In the genomic region with DNA sequence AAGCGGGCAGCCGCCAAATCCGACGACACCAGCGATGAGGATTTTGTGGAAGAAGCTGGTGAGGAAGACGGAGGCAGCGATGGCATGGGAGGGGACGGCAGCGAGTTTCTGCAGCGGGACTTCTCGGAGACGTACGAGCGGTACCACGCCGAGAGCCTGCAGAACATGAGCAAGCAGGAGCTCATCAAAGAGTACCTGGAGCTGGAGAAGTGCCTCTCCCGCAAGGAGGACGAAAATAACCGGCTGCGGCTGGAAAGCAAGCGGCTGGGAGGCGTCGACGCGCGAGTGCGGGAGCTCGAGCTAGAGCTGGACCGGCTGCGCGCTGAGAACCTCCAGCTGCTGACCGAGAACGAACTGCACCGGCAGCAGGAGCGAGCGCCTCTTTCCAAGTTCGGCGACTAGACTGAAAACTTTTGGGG, we compare ENCODE assay signal across 8 mouse cellular contexts. TPM values are rescaled to one million over a fixed set of nuclear protein-coding genes. Genes with fewer than 3 reads are reported as not detected.
DNase-seq lines count a peak whose midpoint lies in the region; ATAC-seq lines count a peak whose summit lies in the region.

No protein-coding gene starts in this region.

- intact Hi-C loops in left cerebral cortex, postnatal 4 days (cut with DNase I) = loop anchor here (5.0 kb wide), 1 partner anchor 40 kb away; no protein-coding TSS in a partner anchor

- peaks cover 14% of the 10 kb centered on the region; the same call in 1 of the 2 replicates for H3K4me1 ChIP-seq in forebrain, embryonic 11.5 days (replicated peaks; ENCODE audit: control insufficient read depth, insufficient read depth, low read length)
- peaks cover 23% of the 10 kb centered on the region for H3K4me1 ChIP-seq in midbrain, embryonic 11.5 days (ENCODE audit: control insufficient read depth, insufficient read depth, low read length)

- DNase-seq in left cerebral cortex, postnatal 4 days = peak; percentile 46
- no peak for DNase-seq in left cerebral cortex, adult 11 months (ENCODE audit: low spot score)
- peak; percentile 51 for DNase-seq in adrenal gland, postnatal 25 days
- DNase-seq in forebrain, embryonic 11.5 days (ENCODE audit: low spot score) = peak; percentile 74
- peak; percentile 57 for DNase-seq in kidney, postnatal 14 days
- peak; percentile 95 for DNase-seq in midbrain, embryonic 11.5 days (ENCODE audit: low spot score, missing footprints)
- DNase-seq in layer of hippocampus, adult 11-12 months (ENCODE audit: low spot score) = no peak
- no peak for DNase-seq in c-Kit-positive CD71-positive TER-119-positive erythroid progenitor cells, embryonic 14.5 days (ENCODE audit: low spot score)

- peak overlapping the region; percentile 49 for H3K4me3 ChIP-seq in forebrain, embryonic 11.5 days (ENCODE audit: low read depth, low read length)
- peak overlapping the region; percentile 64 for H3K4me3 ChIP-seq in midbrain, embryonic 11.5 days (ENCODE audit: low read depth, low read length)

- no peaks in the 10 kb centered on the region for H3K36me3 ChIP-seq in forebrain, embryonic 11.5 days (ENCODE audit: control insufficient read depth, insufficient read depth, low read length)
- no peaks in the 10 kb centered on the region for H3K36me3 ChIP-seq in midbrain, embryonic 11.5 days (ENCODE audit: control insufficient read depth, insufficient read depth, low read length)

- under 1% methylated on average over 38 of the region's 38 CpGs for WGBS in forebrain, embryonic 11.5 days
- WGBS in midbrain, embryonic 11.5 days = 0% methylated on average over 38 of the region's 38 CpGs

- peaks cover 2% of the 10 kb centered on the region; the same call in 1 of the 2 replicates for H3K27me3 ChIP-seq in forebrain, embryonic 11.5 days (ENCODE audit: control insufficient read depth, insufficient read depth, low read length)
- H3K27me3 ChIP-seq in midbrain, embryonic 11.5 days (ENCODE audit: control insufficient read depth, insufficient read depth, low read length) = peaks cover 5% of the 10 kb centered on the region; the same call in 1 of the 2 replicates

- no peaks in the 10 kb centered on the region for H3K9me3 ChIP-seq in forebrain, embryonic 11.5 days (ENCODE audit: control insufficient read depth, low read length)
- no peaks in the 10 kb centered on the region for H3K9me3 ChIP-seq in midbrain, embryonic 11.5 days (ENCODE audit: control insufficient read depth, low read length)

- H3K4me2 ChIP-seq in forebrain, embryonic 11.5 days (ENCODE audit: low read depth, low read length, severe bottlenecking) = peak overlapping the region; percentile 95
- peak overlapping the region; percentile 93 for H3K4me2 ChIP-seq in midbrain, embryonic 11.5 days

- H3K27ac ChIP-seq in forebrain, embryonic 11.5 days (ENCODE audit: low read depth, low read length) = no peak overlapping the region
- no peak overlapping the region for H3K27ac ChIP-seq in midbrain, embryonic 11.5 days (ENCODE audit: low read depth, low read length)

- no peak for ATAC-seq in forebrain, embryonic 11.5 days (replicated peaks; ENCODE audit: low FRiP score)
- ATAC-seq in midbrain, embryonic 11.5 days (ENCODE audit: low FRiP score) = no peak

- H3K9ac ChIP-seq in forebrain, embryonic 11.5 days (ENCODE audit: low read length) = peak overlapping the region; percentile 73
- peak overlapping the region; percentile 70 for H3K9ac ChIP-seq in midbrain, embryonic 11.5 days (ENCODE audit: low read length)

RNA-seq across cellular contexts. Expression of gene Hexim1, which starts 1.6 kb away (rescaled TPM):
- total RNA-seq in left cerebral cortex, postnatal 4 days (2021) = 10 to 100 TPM; 22.9 to 23.2 TPM
- 72.0 and 75.6 TPM in 2 replicates for total RNA-seq in adrenal gland, postnatal 25 days (2021)
- 3.9 and 4.6 TPM in 2 replicates for polyA plus RNA-seq in forebrain, embryonic 11.5 days (2014; fragmentation: Nextera tagmentation; extraction: Ambion mirVana)
- 4.6 and 5.2 TPM in 2 replicates for polyA plus RNA-seq in midbrain, embryonic 11.5 days (2014; fragmentation: Nextera tagmentation; extraction: Ambion mirVana)

RNA-seq across cellular contexts. Expression of gene Hexim2, which starts 14.6 kb away (rescaled TPM):
- 10 to 100 TPM; 19.0 to 24.2 TPM for total RNA-seq in left cerebral cortex, postnatal 4 days (2021)
- 3.9 and 6.2 TPM in 2 replicates for total RNA-seq in adrenal gland, postnatal 25 days (2021)
- polyA plus RNA-seq in forebrain, embryonic 11.5 days (2014; fragmentation: Nextera tagmentation; extraction: Ambion mirVana) = 8.7 and 9.2 TPM in 2 replicates
- 5.0 and 6.3 TPM in 2 replicates for polyA plus RNA-seq in midbrain, embryonic 11.5 days (2014; fragmentation: Nextera tagmentation; extraction: Ambion mirVana)

RNA-seq across cellular contexts. Expression of gene Acbd4, which starts 16.1 kb away (rescaled TPM):
- 10 to 100 TPM; 31.7 to 41.3 TPM for total RNA-seq in left cerebral cortex, postnatal 4 days (2021)
- 92.1 and 129 TPM in 2 replicates for total RNA-seq in adrenal gland, postnatal 25 days (2021)
- 7.8 and 8.1 TPM in 2 replicates for polyA plus RNA-seq in forebrain, embryonic 11.5 days (2014; fragmentation: Nextera tagmentation; extraction: Ambion mirVana)
- polyA plus RNA-seq in midbrain, embryonic 11.5 days (2014; fragmentation: Nextera tagmentation; extraction: Ambion mirVana) = 8.2 and 10.5 TPM in 2 replicates

RNA-seq across cellular contexts. Expression of gene Plcd3, which starts 16.1 kb away (rescaled TPM):
- 10 to 100 TPM; 11.1 to 13.8 TPM for total RNA-seq in left cerebral cortex, postnatal 4 days (2021)
- total RNA-seq in adrenal gland, postnatal 25 days (2021) = 9.1 and 13.7 TPM in 2 replicates
- polyA plus RNA-seq in forebrain, embryonic 11.5 days (2014; fragmentation: Nextera tagmentation; extraction: Ambion mirVana) = 0.69 and 0.86 TPM in 2 replicates
- 0.63 and 0.86 TPM in 2 replicates for polyA plus RNA-seq in midbrain, embryonic 11.5 days (2014; fragmentation: Nextera tagmentation; extraction: Ambion mirVana)

RNA-seq across cellular contexts. Expression of gene Fmnl1, which starts 53.3 kb away (rescaled TPM):
- 10 to 100 TPM; 34.8 to 39.1 TPM for total RNA-seq in left cerebral cortex, postnatal 4 days (2021)
- 15.6 and 19.9 TPM in 2 replicates for total RNA-seq in adrenal gland, postnatal 25 days (2021)
- 0.76 and 1.8 TPM in 2 replicates for polyA plus RNA-seq in forebrain, embryonic 11.5 days (2014; fragmentation: Nextera tagmentation; extraction: Ambion mirVana)
- polyA plus RNA-seq in midbrain, embryonic 11.5 days (2014; fragmentation: Nextera tagmentation; extraction: Ambion mirVana) = 0.65 and 0.87 TPM in 2 replicates

Comparison
In these comparisons a context has a peak if more than half of its experiments do, and no peak if none do; other contexts are left out.
1. DNase-seq: peak in left cerebral cortex, postnatal 4 days (single experiment), adrenal gland, postnatal 25 days (single experiment), forebrain, embryonic 11.5 days (single experiment), kidney, postnatal 14 days (single experiment) and midbrain, embryonic 11.5 days (single experiment); none in left cerebral cortex, adult 11 months (single experiment), layer of hippocampus, adult 11-12 months (single experiment) and c-Kit-positive CD71-positive TER-119-positive erythroid progenitor cells, embryonic 14.5 days (single experiment).